Mouse (Mus musculus) small intestine, adult 2 months (tissue): ENCODE measurements around the gene Exoc2.

Source experiments
- CTCF ChIP-seq: fragments of 200-500 bp; IDR thresholded peaks from 2 replicates; pipeline ENCODE4 v1.5.1; 2012; ENCODE audit warnings: low read depth, mild to moderate bottlenecking, control low read depth, inconsistent platforms, low read length, moderate library complexity, mixed read lengths; ENCODE audit not compliant: insufficient replicate concordance, insufficient read length; ENCODE audit errors: extremely low read depth
- POLR2A ChIP-seq: fragments of 200-500 bp; IDR thresholded peaks from 2 replicates; pipeline ENCODE4 v1.6.1; 2012; ENCODE audit warnings: low read depth, mild to moderate bottlenecking, control low read depth, inconsistent platforms, low read length, moderate library complexity

DNA sequence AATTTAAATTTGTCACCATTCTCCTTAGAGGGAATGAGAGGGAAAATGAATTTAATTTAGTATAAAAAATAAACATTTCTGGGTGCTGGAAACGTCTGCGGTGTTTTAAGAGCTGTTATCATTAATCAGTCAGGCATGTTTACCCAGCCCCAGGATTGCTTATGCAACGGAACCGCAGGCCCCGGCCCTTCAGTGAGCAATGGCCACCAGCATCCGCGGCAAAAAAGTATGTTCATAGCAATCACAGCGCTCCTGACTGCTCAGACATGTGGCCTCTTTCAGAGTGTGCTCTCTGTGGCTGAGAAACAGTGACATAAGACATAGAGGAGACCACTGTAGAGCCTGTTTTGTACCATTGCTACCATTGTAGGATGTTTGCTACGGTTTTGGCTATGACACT, 16.3 kb upstream of the Exoc2 start:
- no peak for TF ChIP-seq POLR2A
- TF ChIP-seq CTCF = no peak
